Mouse (Mus musculus) midbrain, embryonic 13.5 days (tissue): ENCODE measurements at regions not wholly inside any gene's neighbourhood (a gene's known extent, or its start where the extent isn't known, plus 50 kb on each side); places are given as distances from the start of the nearest gene placed in this dataset.
A peak's percentile ranks its signal among the peaks of the same experiment; 100 is the strongest.

Experiments used
- ATAC-seq: fragments of 200-750 bp; cut with Nextera tagmentation; 2 replicates; pipeline ENCODE4 v1.8.0; 2017; ENCODE audit warnings: mild to moderate bottlenecking, moderate TSS enrichment, moderate library complexity
- H3K27ac ChIP-seq: fragments of 300-500 bp; sonication (generic); 2 replicates; pipeline ENCODE4 v1.5.1; 2015; ENCODE audit warnings: inconsistent platforms, mild to moderate bottlenecking, moderate library complexity
- H3K27me3 ChIP-seq: fragments of 300-500 bp; sonication (generic); 2 replicates; pipeline ENCODE4 v1.6.1; 2015; ENCODE audit warnings: mild to moderate bottlenecking, inconsistent platforms
- H3K36me3 ChIP-seq: fragments of 300-500 bp; sonication (generic); 2 replicates; pipeline ENCODE4 v1.6.1; 2015; ENCODE audit warnings: mild to moderate bottlenecking, inconsistent platforms
- H3K4me1 ChIP-seq: fragments of 300-500 bp; sonication (generic); replicated peaks from 2 replicates; pipeline ENCODE4 v1.6.1; 2015; ENCODE audit warnings: inconsistent platforms
- H3K4me2 ChIP-seq: fragments of 300-500 bp; sonication (generic); replicated peaks from 2 replicates; pipeline ENCODE4 v1.6.1; 2015; ENCODE audit warnings: moderate library complexity, mild to moderate bottlenecking, inconsistent platforms
- H3K4me3 ChIP-seq: fragments of 300-500 bp; sonication (generic); replicated peaks from 2 replicates; pipeline ENCODE4 v1.5.1; 2015; ENCODE audit warnings: mild to moderate bottlenecking, inconsistent platforms
- H3K9ac ChIP-seq: fragments of 300-500 bp; sonication (generic); replicated peaks from 2 replicates; pipeline ENCODE4 v1.6.1; 2015; ENCODE audit warnings: mild to moderate bottlenecking, inconsistent platforms
- H3K9me3 ChIP-seq: fragments of 300-500 bp; sonication (generic); 2 replicates; pipeline ENCODE4 v1.6.1; 2016; ENCODE audit warnings: mild to moderate bottlenecking, inconsistent platforms
- WGBS: fragments of 180-500 bp; shearing (Covaris S2); methylation state at CpG from one replicate; pipeline ENCODE4 v1.1.7; 2015; 5-methylcytosine and 5-hydroxymethylcytosine counted together

DNA sequence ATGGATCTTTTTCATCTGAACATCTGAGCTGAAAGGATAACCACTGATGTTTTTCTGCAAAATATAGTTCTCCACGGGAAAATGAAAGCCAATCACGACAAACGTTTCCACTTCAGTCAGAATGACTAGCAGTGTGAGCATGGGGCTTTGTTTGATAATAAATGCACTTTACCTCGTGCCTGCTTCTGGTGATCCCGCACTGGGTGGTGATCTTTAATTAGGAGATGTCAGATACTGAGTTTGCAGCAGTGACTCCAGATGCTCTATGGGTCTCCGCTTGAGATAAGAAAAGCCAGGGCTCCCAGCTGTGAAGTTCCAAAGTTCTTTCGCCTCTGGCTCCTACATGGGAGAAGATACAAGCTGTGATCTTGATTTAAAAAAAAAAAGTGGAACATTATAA is 589.7 kb upstream of the Tenm4 start:
- 0 out of 2 replicates have a peak, but pooled peaks have one; percentile 27 for ATAC-seq
- no peaks in the 10 kb centered on the region for H3K27me3 ChIP-seq

DNA sequence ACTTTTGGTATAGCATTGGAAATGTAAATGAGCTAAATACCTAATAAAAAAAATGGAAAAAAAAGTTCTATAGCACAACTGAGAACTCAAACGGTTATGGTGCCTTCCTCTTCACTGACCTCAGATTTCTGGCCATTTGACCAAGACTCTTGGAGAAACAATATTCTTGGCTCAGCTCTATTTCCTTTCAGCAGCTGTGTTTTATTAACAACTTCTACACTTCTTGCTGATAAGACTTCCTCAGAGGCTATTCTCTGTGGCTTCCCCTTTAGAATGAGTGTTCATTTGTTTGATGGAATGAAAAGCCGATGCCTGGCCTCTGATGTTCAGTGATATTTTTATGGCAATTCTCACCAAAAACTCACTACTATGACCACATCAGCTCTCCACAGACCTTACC is 572.7 kb upstream of the Tenm4 start:
- H3K27me3 ChIP-seq, result no peaks in the 10 kb centered on the region
- no peaks in the 10 kb centered on the region for H3K9me3 ChIP-seq
- no peak overlapping the region for H3K4me2 ChIP-seq
- ATAC-seq, result no peak
- H3K4me1 ChIP-seq, result no peaks in the 10 kb centered on the region
- H3K36me3 ChIP-seq, result no peaks in the 10 kb centered on the region
- H3K9ac ChIP-seq, result no peak overlapping the region
- no peak overlapping the region for H3K27ac ChIP-seq
- 91% methylated on average over 2 of the region's 2 CpGs for WGBS
- no peak overlapping the region for H3K4me3 ChIP-seq

More for the DNA sequence above, 589.7 kb upstream of the Tenm4 start:
- H3K9ac ChIP-seq, result no peak overlapping the region
- H3K27ac ChIP-seq, result no peak overlapping the region
- H3K36me3 ChIP-seq, result no peaks in the 10 kb centered on the region
- H3K4me1 ChIP-seq, result no peaks in the 10 kb centered on the region
- H3K4me2 ChIP-seq, result no peak overlapping the region
- H3K9me3 ChIP-seq, result no peaks in the 10 kb centered on the region
- no peak overlapping the region for H3K4me3 ChIP-seq
- 55% methylated on average over 7 of the region's 7 CpGs for WGBS

DNA sequence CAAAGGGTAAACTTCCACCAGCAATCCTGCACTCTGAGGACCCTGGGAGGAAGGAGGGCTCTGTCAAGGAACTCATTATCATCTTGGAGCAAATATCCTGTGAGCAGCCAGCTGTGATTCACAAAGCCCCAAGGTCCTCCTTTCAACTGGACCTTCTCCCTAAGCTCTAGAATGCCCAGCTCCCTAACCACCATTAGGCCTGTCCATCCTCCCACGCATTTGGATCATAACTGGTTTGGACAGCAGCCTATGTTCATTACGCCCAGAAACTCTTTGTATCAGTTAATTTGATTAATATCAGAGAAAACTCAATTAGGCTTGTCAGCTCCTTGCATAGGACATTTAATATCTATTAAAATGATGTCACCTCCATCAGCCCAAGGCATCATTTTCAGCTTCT is 557.3 kb upstream of the Tenm4 start:
- no peak overlapping the region for H3K4me3 ChIP-seq
- H3K9me3 ChIP-seq, result no peaks in the 10 kb centered on the region
- no peak overlapping the region for H3K4me2 ChIP-seq
- no peak overlapping the region for H3K9ac ChIP-seq
- H3K36me3 ChIP-seq, result no peaks in the 10 kb centered on the region
- ATAC-seq, result no peak
- WGBS, result 86% methylated on average over 2 of the region's 2 CpGs
- H3K27me3 ChIP-seq, result no peaks in the 10 kb centered on the region
- no peaks in the 10 kb centered on the region for H3K4me1 ChIP-seq
- H3K27ac ChIP-seq, result no peak overlapping the region

DNA sequence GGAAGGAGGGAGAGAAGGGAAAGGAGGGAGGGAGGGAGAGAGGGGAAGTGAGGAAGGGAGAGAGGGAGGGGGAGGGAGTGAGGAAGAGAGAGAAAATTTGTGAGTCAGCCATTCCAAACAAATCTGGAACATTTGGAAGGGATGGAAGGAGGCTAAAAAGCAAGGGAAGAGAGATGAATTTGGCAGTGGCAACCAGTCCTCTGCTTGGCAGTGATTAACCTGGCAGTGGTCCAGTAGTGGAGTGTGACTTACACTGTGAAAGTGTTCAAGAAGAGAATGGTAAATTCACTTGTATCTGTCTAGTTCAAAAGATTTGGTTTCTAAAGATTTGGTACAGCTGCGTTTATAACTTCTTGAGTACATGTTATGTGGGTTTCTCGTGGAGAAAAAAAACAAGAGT is 553.7 kb upstream of the Tenm4 start:
- Histone ChIP-seq H3K4me2 (no peak overlapping the region), H3K36me3 (no peaks in the 10 kb centered on the region), H3K4me1 (no peaks in the 10 kb centered on the region), H3K27ac (no peak overlapping the region), H3K9ac (no peak overlapping the region), H3K9me3 (no peaks in the 10 kb centered on the region), H3K27me3 (no peaks in the 10 kb centered on the region), H3K4me3 (no peak overlapping the region)
- no peak for ATAC-seq
- 82% methylated on average over 2 of the region's 2 CpGs for WGBS

DNA sequence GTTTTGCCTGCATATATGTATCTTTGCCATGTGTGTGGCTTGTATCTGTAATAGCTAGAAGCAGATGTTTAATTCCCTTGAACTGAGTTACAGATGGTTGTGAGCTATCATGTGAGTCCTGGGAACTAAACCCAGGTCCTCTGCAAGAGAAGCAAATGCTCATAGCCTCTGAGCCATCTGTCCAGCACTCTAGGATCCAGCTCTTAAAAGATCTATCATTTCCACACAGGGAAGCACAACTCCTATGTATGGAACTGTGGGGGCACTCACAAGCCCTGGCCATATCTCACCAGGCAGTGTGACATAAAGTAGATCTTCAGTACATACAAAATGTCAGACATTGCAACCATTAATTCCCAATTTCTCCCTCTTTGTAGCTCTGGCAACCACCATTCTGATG is 552.9 kb upstream of the Tenm4 start:
- Histone ChIP-seq H3K9ac (no peak overlapping the region), H3K27me3 (no peaks in the 10 kb centered on the region), H3K4me3 (no peak overlapping the region), H3K4me2 (no peak overlapping the region), H3K4me1 (no peaks in the 10 kb centered on the region), H3K9me3 (no peaks in the 10 kb centered on the region), H3K27ac (no peak overlapping the region), H3K36me3 (no peaks in the 10 kb centered on the region)
- ATAC-seq, result no peak

DNA sequence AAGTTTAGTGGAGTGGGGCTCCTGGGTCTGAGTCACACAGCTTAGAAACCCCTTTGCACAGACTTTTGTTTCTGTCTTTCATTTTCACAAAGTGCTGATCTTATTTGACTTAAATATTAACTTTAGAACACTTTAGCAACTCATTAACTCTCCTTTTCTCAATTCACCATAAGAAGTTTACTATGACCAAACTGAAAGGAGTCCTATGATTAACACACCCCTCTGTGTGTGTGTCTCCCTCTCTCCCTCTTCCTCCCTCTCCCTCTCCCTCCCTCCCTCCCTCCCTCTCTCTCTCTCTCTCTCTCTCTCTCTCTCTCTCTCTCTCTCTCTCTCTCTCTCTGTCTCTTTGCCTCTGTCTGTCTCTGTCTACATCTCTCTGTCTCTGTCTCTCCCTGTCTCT is 551.0 kb upstream of the Tenm4 start:
- no peak overlapping the region for H3K27ac ChIP-seq
- no peak overlapping the region for H3K4me3 ChIP-seq
- H3K4me1 ChIP-seq, result no peaks in the 10 kb centered on the region
- H3K36me3 ChIP-seq, result no peaks in the 10 kb centered on the region
- no peak overlapping the region for H3K4me2 ChIP-seq
- no peak overlapping the region for H3K9ac ChIP-seq
- H3K27me3 ChIP-seq, result no peaks in the 10 kb centered on the region
- ATAC-seq, result no peak
- H3K9me3 ChIP-seq, result no peaks in the 10 kb centered on the region

DNA sequence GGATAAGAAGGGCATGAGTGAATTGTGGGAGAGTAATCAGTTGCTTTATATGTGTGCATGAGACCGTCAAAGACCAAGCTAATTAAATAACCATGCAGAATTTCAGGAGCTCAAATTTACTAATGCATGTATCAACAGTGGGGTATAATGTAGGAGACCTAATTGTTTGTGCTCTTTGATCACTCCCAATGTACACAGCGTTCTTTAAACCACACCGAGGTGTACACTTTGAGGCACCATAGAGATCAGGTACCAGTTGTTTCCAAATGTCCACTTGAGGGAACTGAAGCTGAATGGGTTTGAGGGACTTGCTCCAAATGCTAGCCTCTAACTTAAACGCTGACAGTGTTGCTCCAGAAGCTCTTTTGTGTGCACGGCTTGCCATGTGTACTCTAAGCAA is 530.4 kb upstream of the Tenm4 start:
- H3K4me1 ChIP-seq, result no peaks in the 10 kb centered on the region
- ATAC-seq, result no peak
- H3K27ac ChIP-seq, result no peak overlapping the region
- no peak overlapping the region for H3K4me2 ChIP-seq
- H3K4me3 ChIP-seq, result no peak overlapping the region
- H3K9me3 ChIP-seq, result no peaks in the 10 kb centered on the region
- H3K27me3 ChIP-seq, result no peaks in the 10 kb centered on the region
- 80% methylated on average over 5 of the region's 5 CpGs for WGBS
- H3K36me3 ChIP-seq, result no peaks in the 10 kb centered on the region
- no peak overlapping the region for H3K9ac ChIP-seq

DNA sequence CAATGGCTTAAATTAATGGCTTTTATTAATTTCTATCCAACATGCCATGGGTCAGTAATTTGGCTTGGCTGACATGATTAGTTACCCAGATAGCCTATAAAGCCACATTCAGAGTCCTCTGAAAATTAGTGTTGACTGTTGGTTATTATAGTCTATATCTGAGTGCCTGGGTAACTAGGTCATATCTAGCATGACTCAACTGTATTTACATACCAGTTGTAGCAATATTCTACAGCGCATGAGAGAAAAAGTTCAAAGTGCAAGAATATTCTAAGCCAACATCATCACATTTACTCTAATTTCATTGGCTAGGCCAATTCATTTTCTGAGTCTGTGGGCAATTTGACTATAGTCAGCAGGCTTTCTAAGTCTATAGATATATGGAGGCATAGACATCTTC is 496.7 kb upstream of the Tenm4 start:
- no peaks in the 10 kb centered on the region for H3K27me3 ChIP-seq
- WGBS, result 100% methylated on average over 1 of the region's 1 CpGs

DNA sequence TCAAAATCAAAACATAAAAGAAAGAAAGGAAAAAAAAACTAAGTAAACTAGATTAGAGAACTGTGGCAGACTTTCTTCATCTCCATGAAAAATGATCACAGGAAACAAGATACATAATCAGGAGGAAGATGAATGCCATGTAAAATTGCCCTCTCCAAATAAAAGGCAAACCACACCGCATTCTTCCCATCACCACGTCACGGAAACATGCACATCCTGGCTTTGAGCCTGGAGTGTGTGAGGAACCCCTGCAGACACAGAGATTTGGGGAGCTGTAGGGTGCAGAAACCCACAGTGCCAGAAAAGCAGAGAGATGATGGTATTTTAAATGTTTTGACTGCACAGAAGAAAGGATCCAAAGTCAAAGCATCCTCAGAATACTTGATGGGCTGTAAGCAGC is 488.5 kb upstream of the Tenm4 start:
- H3K4me3 ChIP-seq, result no peak overlapping the region
- no peak overlapping the region for H3K4me2 ChIP-seq
- H3K9ac ChIP-seq, result no peak overlapping the region
- H3K9me3 ChIP-seq, result no peaks in the 10 kb centered on the region
- H3K4me1 ChIP-seq, result peaks cover 7% of the 10 kb centered on the region; the same call in 1 of the 2 replicates
- H3K27ac ChIP-seq, result no peak overlapping the region
- H3K27me3 ChIP-seq, result 0 out of 2 replicates have a peak, but pooled peaks cover 3% of the 10 kb centered on the region
- no peaks in the 10 kb centered on the region for H3K36me3 ChIP-seq
- no peak for ATAC-seq
- WGBS, result 73% methylated on average over 3 of the region's 3 CpGs

More for the DNA sequence above, 496.7 kb upstream of the Tenm4 start:
- Histone ChIP-seq H3K4me3 (no peak overlapping the region), H3K9ac (no peak overlapping the region), H3K9me3 (no peaks in the 10 kb centered on the region), H3K36me3 (no peaks in the 10 kb centered on the region), H3K4me2 (no peak overlapping the region), H3K27ac (no peak overlapping the region), H3K4me1 (no peaks in the 10 kb centered on the region)
- no peak for ATAC-seq

DNA sequence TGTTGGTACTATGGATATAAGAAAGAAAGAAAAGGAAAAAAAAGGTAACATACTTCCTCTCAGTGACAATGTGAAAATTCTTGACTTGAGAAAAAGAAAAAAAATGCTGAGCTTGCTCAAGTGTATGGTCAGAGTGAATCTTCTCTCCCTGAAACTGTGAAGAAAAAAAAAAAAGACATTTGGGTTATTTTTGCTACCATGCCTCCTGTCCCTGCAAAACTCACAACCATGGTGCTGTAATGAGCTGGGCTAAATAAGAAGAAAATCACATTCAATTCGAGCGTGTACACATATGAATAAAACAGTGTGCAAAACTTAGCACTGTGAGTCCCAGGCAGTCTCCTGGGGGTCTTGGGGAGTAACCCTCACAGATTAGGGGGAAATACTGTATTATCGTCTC is 483.3 kb upstream of the Tenm4 start:
- Histone ChIP-seq H3K4me2 (peak overlapping the region; percentile 49), H3K4me1 (peaks cover 28% of the 10 kb centered on the region), H3K27ac (0 out of 2 replicates have a peak overlapping the region, but pooled peaks have one; percentile 35), H3K9ac (no peak overlapping the region), H3K9me3 (no peaks in the 10 kb centered on the region), H3K36me3 (no peaks in the 10 kb centered on the region), H3K4me3 (no peak overlapping the region), H3K27me3 (0 out of 2 replicates have a peak, but pooled peaks cover 7% of the 10 kb centered on the region)
- 0 out of 2 replicates have a peak, but pooled peaks have one; percentile 5 for ATAC-seq
- 17% methylated on average over 3 of the region's 3 CpGs for WGBS

DNA sequence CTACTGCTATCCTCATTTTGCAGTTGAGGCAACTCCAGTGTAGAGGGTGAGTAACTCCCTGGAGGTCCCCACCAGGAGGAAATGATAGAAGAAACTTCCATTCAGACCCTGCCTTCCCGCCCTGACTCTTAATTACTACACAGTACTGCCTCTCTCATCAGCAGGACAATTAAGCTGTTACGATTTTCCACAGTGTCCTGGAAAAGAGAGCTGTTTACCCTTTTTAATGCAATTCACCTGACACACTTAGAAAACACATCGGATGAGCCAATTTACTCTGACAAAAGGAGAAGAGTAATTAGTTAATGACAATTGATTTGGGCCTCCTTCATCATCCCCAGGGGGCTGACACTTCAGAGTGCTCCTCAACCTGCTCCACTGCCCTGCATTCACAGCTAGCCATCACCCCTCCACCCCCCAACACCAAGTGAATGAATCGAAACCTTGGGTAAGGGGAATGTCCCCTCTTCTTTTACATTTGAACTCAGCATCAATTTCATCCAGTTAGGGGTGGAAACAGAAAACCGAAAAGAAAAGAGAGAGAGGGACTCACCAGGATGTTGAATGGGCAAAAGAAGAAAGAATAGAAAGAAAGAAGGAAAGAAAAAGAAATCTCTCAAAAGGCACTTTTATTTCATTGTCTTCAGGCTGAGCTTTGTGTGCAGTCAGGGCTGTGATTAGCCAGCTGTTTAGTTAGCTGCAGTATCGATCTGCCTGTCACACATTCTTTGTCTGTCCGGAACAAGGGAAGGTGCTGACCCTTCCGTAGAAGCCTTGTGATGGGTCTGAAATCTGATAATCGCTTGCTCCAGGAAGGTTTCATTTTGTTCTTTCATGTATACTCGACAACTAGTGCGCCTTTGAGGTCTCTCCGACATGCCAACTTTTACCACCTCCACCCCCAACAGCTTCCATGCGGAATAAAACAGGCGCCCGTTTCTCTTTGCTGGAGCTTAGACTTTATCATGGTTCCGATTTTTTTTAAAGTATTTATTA is 482.6 kb upstream of the Tenm4 start:
- Histone ChIP-seq H3K36me3 (no peaks in the 10 kb centered on the region), H3K9ac (peak overlapping the region; percentile 36), H3K27ac (peak overlapping the region; percentile 35), H3K9me3 (no peaks in the 10 kb centered on the region), H3K4me1 (peaks cover 28% of the 10 kb centered on the region), H3K4me3 (peak overlapping the region; percentile 31), H3K27me3 (0 out of 2 replicates have a peak, but pooled peaks cover 9% of the 10 kb centered on the region), H3K4me2 (peak overlapping the region; percentile 49)
- WGBS, result 2% methylated on average over 16 of the region's 16 CpGs
- peak; percentile 84 for ATAC-seq

DNA sequence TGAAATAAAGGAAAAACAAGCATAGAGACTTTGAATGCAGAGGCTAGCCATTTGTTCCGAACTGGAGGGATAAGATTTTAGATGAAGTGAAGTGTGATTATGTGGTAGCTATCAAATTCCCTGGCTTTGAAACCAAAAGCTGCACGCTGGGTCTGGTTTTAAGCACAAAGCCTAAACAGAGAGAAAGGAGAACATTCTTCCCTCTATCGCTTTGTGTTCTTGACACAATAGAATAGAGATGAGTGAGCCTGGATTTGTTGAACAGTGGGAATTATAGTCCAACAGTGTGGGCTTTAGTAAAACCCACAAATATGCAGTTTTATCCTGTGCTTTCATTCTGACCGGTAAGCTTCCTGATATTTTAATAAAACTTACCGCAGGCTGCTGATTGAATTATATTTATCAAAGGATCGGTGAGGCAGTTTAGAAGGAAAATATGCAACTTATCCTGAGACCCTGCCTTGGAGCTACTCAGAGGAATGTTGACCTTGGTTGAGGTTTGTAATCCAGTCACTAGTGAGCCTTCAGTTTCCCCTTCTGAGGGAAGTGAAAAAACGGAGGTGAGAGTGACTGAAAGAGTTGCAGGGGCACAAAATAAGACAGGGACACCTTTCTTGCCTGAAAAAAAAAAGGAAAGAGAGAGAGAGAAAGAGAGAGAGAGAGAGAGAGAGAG is 481.7 kb upstream of the Tenm4 start:
- Histone ChIP-seq H3K9me3 (no peaks in the 10 kb centered on the region), H3K4me3 (peak overlapping the region; percentile 31), H3K36me3 (no peaks in the 10 kb centered on the region), H3K4me2 (peak overlapping the region; percentile 49), H3K9ac (peak overlapping the region; percentile 36), H3K27me3 (0 out of 2 replicates have a peak, but pooled peaks cover 7% of the 10 kb centered on the region), H3K4me1 (peaks cover 28% of the 10 kb centered on the region), H3K27ac (peak overlapping the region; percentile 35)
- peak; percentile 35; the same call in 1 of the 2 replicates for ATAC-seq
- 3% methylated on average over 7 of the region's 7 CpGs for WGBS
